Mouse (Mus musculus): ENCODE measurements around the gene Nr5a2.

- TF ChIP-seq CTCF (IDR thresholded peaks at IDR 0.05; ENCODE audit: borderline replicate concordance, insufficient read depth, low read depth, low read length): no peak
- no peak for TF ChIP-seq POLR2A (IDR thresholded peaks at IDR 0.05; ENCODE audit: borderline replicate concordance, insufficient read depth, low read length)
Measured at GRCm38 (mm10) chr1:137008726-137009239, 48.5 kb upstream of the Nr5a2 start.

Measured in cerebellum, adult 2 months (tissue).